Mouse (Mus musculus): Measurements from ENCODE around the gene Bbip1. TPM values are rescaled to one million over a fixed set of nuclear protein-coding genes. Genes with fewer than 3 reads are reported as not detected.
A peak's percentile ranks its signal among the peaks of the same experiment; 100 is the strongest.

The Bbip1 gene
- 148 and 151 TPM in 2 replicates for polyA plus RNA-seq (2015; fragmentation: Nextera tagmentation; extraction: Ambion mirVana)

DNA sequence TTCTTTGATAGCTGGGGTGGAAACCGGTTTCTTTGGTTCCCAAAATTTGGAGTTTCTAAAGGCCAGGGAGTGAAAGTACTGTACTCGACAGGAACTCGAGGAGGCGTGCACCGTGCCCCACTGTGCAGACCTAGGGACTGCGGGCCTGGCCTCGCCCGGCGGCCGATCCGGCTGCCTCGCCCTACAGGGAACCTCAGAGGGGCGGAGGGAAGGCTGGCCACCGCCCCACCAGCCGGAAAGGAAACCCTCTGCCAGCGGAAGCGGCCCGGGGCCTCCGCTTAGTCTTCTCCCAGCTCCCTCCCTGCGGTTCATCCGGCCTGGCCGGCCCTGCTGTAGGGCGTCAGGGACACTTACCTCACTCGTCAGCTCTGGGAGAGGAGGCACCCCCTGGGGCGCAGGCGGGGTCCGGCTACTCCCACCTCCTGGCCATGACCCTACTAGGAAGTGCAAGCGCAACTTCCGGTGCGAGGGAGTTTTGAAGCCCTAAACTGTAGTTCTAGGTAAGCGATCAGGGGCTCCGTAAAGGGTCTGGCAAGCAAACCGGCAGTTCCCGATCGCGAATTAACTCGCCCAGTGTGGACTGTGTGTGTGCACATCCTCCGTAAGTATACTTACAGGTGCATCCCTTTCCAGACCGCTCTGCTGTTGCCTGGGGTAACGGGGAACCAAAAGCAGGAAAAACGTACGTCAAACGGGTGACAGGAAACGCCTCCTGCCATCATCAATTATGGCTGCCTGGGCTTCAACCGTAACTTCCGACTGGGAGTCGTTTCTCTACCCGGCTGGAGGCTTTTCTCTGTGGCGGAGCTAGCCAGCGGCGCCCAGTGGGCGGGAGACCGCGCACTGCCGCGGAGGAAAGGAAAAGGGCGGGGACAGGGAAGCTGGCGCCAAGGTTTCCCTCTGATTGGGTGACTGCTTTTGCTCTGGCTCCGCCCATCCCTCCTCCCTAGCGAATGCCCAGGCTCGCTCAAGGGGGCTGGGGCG lies at the start of gene Bbip1, which contains the start of gene Shoc2:
Bbip1 (minus strand) TSS at position 826 of the 984 bp plus-strand sequence.
Shoc2 (plus strand) TSS at position 505 of the 984 bp plus-strand sequence.
- no peaks in the 10 kb centered on the region for H3K9me3 ChIP-seq (ENCODE audit: control insufficient read depth, low read length)
- 0 out of 2 replicates have a peak, but pooled peaks cover 4% of the 10 kb centered on the region for H3K36me3 ChIP-seq (ENCODE audit: control insufficient read depth, insufficient read depth)
- H3K4me2 ChIP-seq (ENCODE audit: low read length) = peak within 1 kb of the TSS; percentile 82
- under 1% methylated on average over 56 of the region's 62 CpGs for WGBS
- peak within 1 kb of the TSS; percentile 88 for H3K9ac ChIP-seq (replicated peaks; ENCODE audit: low read depth, low read length)
- peak within 1 kb of the TSS; percentile 99 for H3K27ac ChIP-seq (ENCODE audit: low read length)
- H3K27me3 ChIP-seq (replicated peaks; ENCODE audit: control insufficient read depth, insufficient read depth, low read length) = no peaks in the 10 kb centered on the region
- H3K4me1 ChIP-seq (replicated peaks; ENCODE audit: control insufficient read depth, insufficient read depth, low read length) = peaks cover 11% of the 10 kb centered on the region
- peak within 1 kb of the TSS; percentile 97 for H3K4me3 ChIP-seq (replicated peaks; ENCODE audit: low read length)
- peak; percentile 94 for ATAC-seq

DNA sequence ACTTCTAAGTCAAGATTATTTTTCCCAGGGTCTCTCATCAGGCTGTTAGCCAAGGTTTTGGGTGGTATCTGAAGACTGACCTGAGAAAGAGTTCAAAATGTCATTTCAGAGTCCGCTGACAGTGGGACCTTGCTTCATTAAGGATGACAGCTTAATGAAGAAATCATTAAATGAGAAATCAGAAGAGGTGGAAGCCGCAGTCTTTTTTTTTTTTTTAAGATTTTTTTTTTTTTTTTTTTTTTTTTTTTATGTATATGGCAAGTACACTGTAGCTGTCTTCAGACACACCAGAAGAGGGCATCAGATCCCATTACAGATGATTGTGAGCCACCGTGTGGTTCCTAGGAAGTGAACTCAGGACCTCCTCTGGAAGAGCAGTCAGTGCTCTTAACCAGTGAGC lies 49.4 kb upstream of the Bbip1 start:
- Histone ChIP-seq H3K36me3 (ENCODE audit: control insufficient read depth, insufficient read depth) (no peaks in the 10 kb centered on the region), H3K9ac (replicated peaks; ENCODE audit: low read depth, low read length) (no peak overlapping the region), H3K27ac (ENCODE audit: low read length) (no peak overlapping the region), H3K4me3 (replicated peaks; ENCODE audit: low read length) (no peak overlapping the region), H3K27me3 (replicated peaks; ENCODE audit: control insufficient read depth, insufficient read depth, low read length) (no peaks in the 10 kb centered on the region), H3K4me1 (replicated peaks; ENCODE audit: control insufficient read depth, insufficient read depth, low read length) (no peaks in the 10 kb centered on the region), H3K4me2 (ENCODE audit: low read length) (no peak overlapping the region), H3K9me3 (ENCODE audit: control insufficient read depth, low read length) (no peaks in the 10 kb centered on the region)
- WGBS = 89% methylated on average over 3 of the region's 3 CpGs
- no peak for ATAC-seq

DNA sequence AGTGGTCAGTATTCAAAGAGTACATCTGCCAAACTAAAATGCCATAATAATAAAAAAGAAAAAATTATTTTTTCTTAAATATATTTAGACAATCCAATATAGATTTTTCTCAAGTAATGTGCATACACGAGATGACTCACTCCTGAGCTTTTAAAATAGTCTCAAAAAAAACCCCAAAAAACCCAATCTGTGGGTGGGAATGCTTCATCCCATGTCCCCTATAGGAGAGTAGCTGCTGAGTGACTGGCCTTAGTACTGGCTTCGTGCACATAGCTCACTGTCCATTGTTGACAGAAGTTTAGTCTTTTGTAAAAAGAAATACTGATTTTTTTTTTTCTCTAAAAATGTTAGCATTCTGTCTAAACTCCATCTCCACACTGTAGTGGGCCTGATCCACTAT lies 46.1 kb upstream of the Bbip1 start:
- no peak for ATAC-seq

DNA sequence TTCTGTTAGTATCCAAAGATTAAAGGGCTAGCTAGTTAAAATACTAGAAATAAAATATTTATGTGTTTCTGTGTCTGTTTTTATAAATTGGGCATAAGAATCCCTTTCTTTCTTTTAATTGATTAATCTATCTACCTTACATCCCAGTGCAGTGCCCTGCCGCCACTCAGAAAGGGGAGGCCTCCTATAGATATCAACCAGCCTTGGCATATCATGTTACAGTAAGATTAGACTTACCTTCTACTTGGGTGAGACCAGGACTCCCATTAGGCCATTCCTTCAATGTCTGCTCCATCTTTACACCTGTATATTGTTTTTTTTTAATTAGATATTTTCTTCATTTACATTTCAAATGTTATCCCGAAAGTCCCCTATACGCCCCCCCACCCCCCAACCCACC lies 40.2 kb upstream of the Bbip1 start:
- Histone ChIP-seq H3K9ac (replicated peaks; ENCODE audit: low read depth, low read length) (no peak overlapping the region), H3K4me2 (ENCODE audit: low read length) (no peak overlapping the region)

More for the DNA sequence above, 46.1 kb upstream of the Bbip1 start:
- H3K27me3 ChIP-seq (replicated peaks; ENCODE audit: control insufficient read depth, insufficient read depth, low read length) = no peaks in the 10 kb centered on the region
- 87% methylated on average over 2 of the region's 2 CpGs for WGBS
- no peaks in the 10 kb centered on the region for H3K4me1 ChIP-seq (replicated peaks; ENCODE audit: control insufficient read depth, insufficient read depth, low read length)
- H3K4me2 ChIP-seq (ENCODE audit: low read length) = no peak overlapping the region
- no peak overlapping the region for H3K27ac ChIP-seq (ENCODE audit: low read length)
- no peaks in the 10 kb centered on the region for H3K36me3 ChIP-seq (ENCODE audit: control insufficient read depth, insufficient read depth)
- no peak overlapping the region for H3K9ac ChIP-seq (replicated peaks; ENCODE audit: low read depth, low read length)
- no peak overlapping the region for H3K4me3 ChIP-seq (replicated peaks; ENCODE audit: low read length)
- H3K9me3 ChIP-seq (ENCODE audit: control insufficient read depth, low read length) = no peaks in the 10 kb centered on the region

DNA sequence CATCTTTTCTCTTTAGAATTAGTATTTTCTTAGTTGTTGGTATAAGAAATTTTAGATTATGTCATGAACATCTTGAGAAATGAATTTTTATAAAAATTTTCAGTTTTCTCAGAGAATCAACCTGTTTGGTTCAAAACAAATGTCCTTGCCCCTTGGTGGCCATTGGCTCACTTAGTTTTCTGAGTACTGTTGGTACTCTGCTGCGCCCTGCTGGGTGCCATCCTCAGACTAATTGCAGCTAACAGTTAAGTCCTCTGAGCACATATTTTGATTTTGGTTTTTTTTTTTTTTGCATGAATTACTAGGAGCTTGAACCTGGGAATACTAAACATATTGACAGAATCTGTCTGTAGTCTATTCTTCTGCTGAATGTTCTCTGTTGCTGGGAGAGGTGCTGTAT lies 38.9 kb upstream of the Bbip1 start:
- Histone ChIP-seq H3K4me2 (ENCODE audit: low read length) (no peak overlapping the region), H3K27me3 (replicated peaks; ENCODE audit: control insufficient read depth, insufficient read depth, low read length) (no peaks in the 10 kb centered on the region), H3K9ac (replicated peaks; ENCODE audit: low read depth, low read length) (no peak overlapping the region), H3K4me3 (replicated peaks; ENCODE audit: low read length) (no peak overlapping the region), H3K27ac (ENCODE audit: low read length) (no peak overlapping the region), H3K4me1 (replicated peaks; ENCODE audit: control insufficient read depth, insufficient read depth, low read length) (no peaks in the 10 kb centered on the region), H3K9me3 (ENCODE audit: control insufficient read depth, low read length) (no peaks in the 10 kb centered on the region), H3K36me3 (ENCODE audit: control insufficient read depth, insufficient read depth) (no peaks in the 10 kb centered on the region)
- 93% methylated on average over 1 of the region's 1 CpGs for WGBS
- ATAC-seq = no peak

More for the DNA sequence above, 40.2 kb upstream of the Bbip1 start:
- ATAC-seq = no peak
- Histone ChIP-seq H3K36me3 (ENCODE audit: control insufficient read depth, insufficient read depth) (no peaks in the 10 kb centered on the region), H3K4me3 (replicated peaks; ENCODE audit: low read length) (no peak overlapping the region), H3K4me1 (replicated peaks; ENCODE audit: control insufficient read depth, insufficient read depth, low read length) (no peaks in the 10 kb centered on the region), H3K27me3 (replicated peaks; ENCODE audit: control insufficient read depth, insufficient read depth, low read length) (no peaks in the 10 kb centered on the region), H3K27ac (ENCODE audit: low read length) (no peak overlapping the region), H3K9me3 (ENCODE audit: control insufficient read depth, low read length) (no peaks in the 10 kb centered on the region)
- 93% methylated on average over 3 of the region's 3 CpGs for WGBS

DNA sequence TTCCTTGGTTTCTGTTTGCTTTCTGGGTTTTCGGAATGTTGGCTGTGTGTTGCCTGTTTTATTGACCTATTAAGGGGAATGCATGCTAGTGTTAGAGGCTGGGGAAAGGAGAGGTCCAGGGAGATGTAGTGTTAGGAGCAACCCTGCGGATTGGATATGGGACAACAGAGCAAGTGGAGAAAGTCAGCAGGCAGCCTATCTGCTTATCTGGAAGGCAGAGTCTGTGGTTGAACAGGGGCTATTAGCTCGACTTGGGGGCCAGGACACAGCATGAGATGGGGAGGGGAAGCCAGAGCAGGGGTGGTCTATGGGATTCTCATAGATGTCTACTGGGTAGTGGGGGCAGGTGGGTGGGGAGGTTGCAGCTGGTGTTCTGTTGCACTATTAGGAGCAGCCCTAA lies 37.6 kb upstream of the Bbip1 start:
- H3K9ac ChIP-seq (replicated peaks; ENCODE audit: low read depth, low read length) = no peak overlapping the region
- no peak for ATAC-seq
- no peaks in the 10 kb centered on the region for H3K27me3 ChIP-seq (replicated peaks; ENCODE audit: control insufficient read depth, insufficient read depth, low read length)
- no peak overlapping the region for H3K4me2 ChIP-seq (ENCODE audit: low read length)
- H3K27ac ChIP-seq (ENCODE audit: low read length) = no peak overlapping the region
- no peaks in the 10 kb centered on the region for H3K4me1 ChIP-seq (replicated peaks; ENCODE audit: control insufficient read depth, insufficient read depth, low read length)
- H3K9me3 ChIP-seq (ENCODE audit: control insufficient read depth, low read length) = no peaks in the 10 kb centered on the region
- H3K4me3 ChIP-seq (replicated peaks; ENCODE audit: low read length) = no peak overlapping the region
- H3K36me3 ChIP-seq (ENCODE audit: control insufficient read depth, insufficient read depth) = no peaks in the 10 kb centered on the region
- WGBS = 74% methylated on average over 3 of the region's 3 CpGs

DNA sequence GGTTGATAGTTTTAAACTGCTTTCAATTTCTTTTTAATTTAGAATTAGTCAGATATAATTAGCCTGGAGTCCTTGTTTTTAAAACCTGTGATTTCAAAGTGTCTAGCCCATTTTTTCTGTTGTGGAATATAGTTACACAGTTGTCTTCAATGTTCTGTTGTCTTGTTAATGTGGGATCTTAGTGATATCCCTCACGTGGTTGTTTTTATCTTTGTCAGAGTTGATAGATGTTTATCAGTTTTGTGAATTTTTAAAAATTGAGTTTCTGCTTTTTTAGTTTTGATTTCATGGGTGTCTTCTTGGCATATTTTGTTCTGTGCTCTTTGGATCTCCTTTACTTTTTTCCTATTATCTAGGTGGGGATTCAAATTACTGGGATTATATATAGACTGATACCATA lies 29.2 kb upstream of the Bbip1 start:
- Histone ChIP-seq H3K36me3 (ENCODE audit: control insufficient read depth, insufficient read depth) (no peaks in the 10 kb centered on the region), H3K27me3 (replicated peaks; ENCODE audit: control insufficient read depth, insufficient read depth, low read length) (no peaks in the 10 kb centered on the region), H3K4me2 (ENCODE audit: low read length) (no peak overlapping the region), H3K9ac (replicated peaks; ENCODE audit: low read depth, low read length) (no peak overlapping the region), H3K4me3 (replicated peaks; ENCODE audit: low read length) (no peak overlapping the region), H3K9me3 (ENCODE audit: control insufficient read depth, low read length) (no peaks in the 10 kb centered on the region), H3K4me1 (replicated peaks; ENCODE audit: control insufficient read depth, insufficient read depth, low read length) (no peaks in the 10 kb centered on the region), H3K27ac (ENCODE audit: low read length) (no peak overlapping the region)
- ATAC-seq = no peak
- 77% methylated on average over 1 of the region's 1 CpGs for WGBS

DNA sequence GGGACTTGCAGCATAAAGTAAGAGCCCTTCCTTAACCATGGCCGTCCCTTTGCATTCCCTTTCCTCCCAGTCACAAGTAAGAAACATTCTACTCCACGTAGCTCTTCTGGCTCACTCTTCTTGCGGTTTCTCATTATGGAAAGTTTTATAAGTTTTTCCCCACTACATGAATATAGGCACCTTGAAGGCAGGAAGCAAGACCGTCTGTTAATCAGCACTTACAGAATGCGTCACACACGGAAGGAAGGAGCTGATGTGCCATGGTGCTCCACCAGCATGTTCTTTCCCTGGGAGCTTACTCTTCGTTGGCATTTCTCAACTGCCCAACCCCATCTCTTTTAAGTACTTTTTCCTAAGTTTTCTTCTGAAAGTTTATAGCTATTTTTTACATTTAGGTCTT lies 27.5 kb upstream of the Bbip1 start:
- no peaks in the 10 kb centered on the region for H3K4me1 ChIP-seq (replicated peaks; ENCODE audit: control insufficient read depth, insufficient read depth, low read length)
- no peaks in the 10 kb centered on the region for H3K27me3 ChIP-seq (replicated peaks; ENCODE audit: control insufficient read depth, insufficient read depth, low read length)
- H3K27ac ChIP-seq (ENCODE audit: low read length) = no peak overlapping the region
- no peak overlapping the region for H3K9ac ChIP-seq (replicated peaks; ENCODE audit: low read depth, low read length)
- H3K4me2 ChIP-seq (ENCODE audit: low read length) = no peak overlapping the region
- H3K9me3 ChIP-seq (ENCODE audit: control insufficient read depth, low read length) = no peaks in the 10 kb centered on the region
- ATAC-seq = no peak
- 90% methylated on average over 7 of the region's 7 CpGs for WGBS
- no peaks in the 10 kb centered on the region for H3K36me3 ChIP-seq (ENCODE audit: control insufficient read depth, insufficient read depth)
- no peak overlapping the region for H3K4me3 ChIP-seq (replicated peaks; ENCODE audit: low read length)

DNA sequence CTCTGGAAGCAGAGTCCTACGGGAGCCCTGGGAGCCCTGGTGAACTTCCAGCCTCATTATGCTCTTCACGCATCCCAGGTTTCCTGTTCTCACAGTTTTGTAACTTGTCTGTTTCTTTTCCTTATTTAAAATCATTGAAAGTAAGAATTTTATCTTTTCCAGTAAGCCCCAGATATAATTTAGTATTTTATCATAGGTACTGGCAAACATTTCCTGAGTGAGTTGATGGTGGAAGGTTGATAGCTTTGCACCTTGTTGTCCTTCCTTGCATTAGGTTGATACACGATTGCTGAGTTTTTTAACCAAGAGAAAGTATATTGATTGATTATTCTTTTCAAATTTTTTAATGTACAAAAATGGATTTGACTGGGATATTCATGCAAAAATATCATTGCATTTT lies 24.8 kb upstream of the Bbip1 start:
- WGBS = 90% methylated on average over 3 of the region's 3 CpGs
- ATAC-seq = no peak

More for the DNA sequence above, 24.8 kb upstream of the Bbip1 start:
- no peaks in the 10 kb centered on the region for H3K27me3 ChIP-seq (replicated peaks; ENCODE audit: control insufficient read depth, insufficient read depth, low read length)
- H3K4me3 ChIP-seq (replicated peaks; ENCODE audit: low read length) = no peak overlapping the region
- H3K9me3 ChIP-seq (ENCODE audit: control insufficient read depth, low read length) = no peaks in the 10 kb centered on the region
- H3K4me2 ChIP-seq (ENCODE audit: low read length) = no peak overlapping the region
- no peaks in the 10 kb centered on the region for H3K36me3 ChIP-seq (ENCODE audit: control insufficient read depth, insufficient read depth)
- no peaks in the 10 kb centered on the region for H3K4me1 ChIP-seq (replicated peaks; ENCODE audit: control insufficient read depth, insufficient read depth, low read length)
- no peak overlapping the region for H3K9ac ChIP-seq (replicated peaks; ENCODE audit: low read depth, low read length)
- no peak overlapping the region for H3K27ac ChIP-seq (ENCODE audit: low read length)
